Mouse (Mus musculus) liver, adult 2 months (tissue): ENCODE results near the gene Gm44805.

Experiments
- CTCF ChIP-seq: fragments of 200-500 bp; IDR thresholded peaks from 2 replicates; pipeline ENCODE4 v1.5.1; 2011; ENCODE audit warnings: low read depth, low read length, control low read depth
- POLR2A ChIP-seq: fragments of 200-500 bp; IDR thresholded peaks from 2 replicates; pipeline ENCODE4 v1.6.1; 2011; ENCODE audit warnings: low read length, control low read depth; ENCODE audit not compliant: insufficient read depth; ENCODE audit errors: extremely low read depth

DNA sequence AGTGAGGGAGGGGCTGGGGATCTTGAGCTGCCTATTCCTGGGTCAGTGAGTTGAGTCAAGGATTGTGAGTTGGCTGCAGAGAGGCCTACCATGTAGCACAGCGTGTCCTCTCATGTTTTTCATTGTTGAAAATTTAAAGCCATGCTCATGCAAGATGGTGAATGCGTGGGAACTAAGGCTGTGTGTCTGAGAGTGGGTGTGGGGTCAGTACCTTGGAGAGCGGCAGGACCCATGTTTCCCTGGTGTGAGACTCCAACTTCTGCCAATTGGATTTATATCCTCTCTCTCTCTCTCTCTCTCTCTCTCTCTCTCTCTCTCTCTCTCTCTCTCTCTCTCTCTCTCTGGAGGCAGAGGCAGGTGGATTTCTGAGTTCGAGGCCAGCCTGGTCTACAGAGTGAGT lies 45.3 kb upstream of the Gm44805 start:
- TF ChIP-seq CTCF (no peak), POLR2A (no peak)
